Mouse (Mus musculus) G1E-ER4 (cell line): Measurements from ENCODE around the gene Fam171a2. TPM values are rescaled to one million over a fixed set of nuclear protein-coding genes. Genes with fewer than 3 reads are reported as not detected.

Experiments used
- GATA1 ChIP-seq: IDR thresholded peaks from one replicate; pipeline ENCODE4 v1.8.0; 2012; ENCODE audit warnings: low read length, inconsistent platforms
- polyA plus RNA-seq: library from polyadenylated mRNA; stranded (reverse); fragments of >175 nt; gene quantifications from 2 replicates; pipeline ENCODE4 v1.2.3, GENCODE M21; 2012

Fam171a2 gene
- polyA plus RNA-seq, 1 experiment, result 0.23 TPM

- TF ChIP-seq GATA1, result no peak
Measured at GRCm38 (mm10) chr11:102467041-102467631, 19.7 kb upstream of the Fam171a2 start.

GRCm38 (mm10) chr11:102465713-102466436 is 18.4 kb upstream of the Fam171a2 start:
- no peak for TF ChIP-seq GATA1

- TF ChIP-seq GATA1, result no peak
Measured at GRCm38 (mm10) chr11:102464901-102465300, 17.4 kb upstream of the Fam171a2 start.

- no peak for TF ChIP-seq GATA1
Measured at GRCm38 (mm10) chr11:102461764-102462163, 14.3 kb upstream of the Fam171a2 start.

- no peak for TF ChIP-seq GATA1
Measured at GRCm38 (mm10) chr11:102460541-102460940, 13.1 kb upstream of the Fam171a2 start.

DNA sequence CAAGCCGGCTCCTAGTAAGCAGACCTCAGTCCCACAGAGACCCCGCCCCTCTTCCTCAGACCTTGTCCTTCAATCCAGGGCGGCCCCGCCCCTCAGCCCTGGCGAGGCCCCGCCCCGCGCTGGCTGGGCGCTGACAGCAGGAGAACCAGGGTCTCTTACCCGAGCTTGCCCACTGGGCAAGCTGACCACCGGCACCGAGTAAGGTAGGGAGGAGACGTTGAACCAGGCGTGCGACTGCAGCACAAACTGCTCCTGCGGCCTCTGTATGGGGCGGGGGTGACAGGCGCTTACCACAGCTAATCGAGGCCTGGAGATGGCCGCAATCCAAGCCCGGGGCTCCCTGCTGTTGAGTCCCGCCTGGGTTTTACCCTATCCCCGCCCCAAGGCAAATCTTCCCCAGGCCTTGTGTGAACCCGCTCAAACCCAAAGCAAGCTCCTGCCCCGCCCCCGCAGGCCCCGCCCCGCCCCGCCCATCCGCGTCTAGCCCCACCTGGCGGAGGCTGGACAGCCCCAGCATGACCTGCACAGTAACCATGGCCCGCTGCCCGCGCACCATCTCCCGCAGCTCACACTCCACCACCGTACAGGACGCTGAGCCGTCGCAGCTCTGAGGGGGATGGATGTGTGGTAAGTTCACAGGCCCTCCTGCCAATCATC is 8.4 kb upstream of the Fam171a2 start:
- no peak for TF ChIP-seq GATA1

- TF ChIP-seq GATA1, result no peak
Measured at GRCm38 (mm10) chr11:102453131-102453530, 5.6 kb upstream of the Fam171a2 start.

DNA sequence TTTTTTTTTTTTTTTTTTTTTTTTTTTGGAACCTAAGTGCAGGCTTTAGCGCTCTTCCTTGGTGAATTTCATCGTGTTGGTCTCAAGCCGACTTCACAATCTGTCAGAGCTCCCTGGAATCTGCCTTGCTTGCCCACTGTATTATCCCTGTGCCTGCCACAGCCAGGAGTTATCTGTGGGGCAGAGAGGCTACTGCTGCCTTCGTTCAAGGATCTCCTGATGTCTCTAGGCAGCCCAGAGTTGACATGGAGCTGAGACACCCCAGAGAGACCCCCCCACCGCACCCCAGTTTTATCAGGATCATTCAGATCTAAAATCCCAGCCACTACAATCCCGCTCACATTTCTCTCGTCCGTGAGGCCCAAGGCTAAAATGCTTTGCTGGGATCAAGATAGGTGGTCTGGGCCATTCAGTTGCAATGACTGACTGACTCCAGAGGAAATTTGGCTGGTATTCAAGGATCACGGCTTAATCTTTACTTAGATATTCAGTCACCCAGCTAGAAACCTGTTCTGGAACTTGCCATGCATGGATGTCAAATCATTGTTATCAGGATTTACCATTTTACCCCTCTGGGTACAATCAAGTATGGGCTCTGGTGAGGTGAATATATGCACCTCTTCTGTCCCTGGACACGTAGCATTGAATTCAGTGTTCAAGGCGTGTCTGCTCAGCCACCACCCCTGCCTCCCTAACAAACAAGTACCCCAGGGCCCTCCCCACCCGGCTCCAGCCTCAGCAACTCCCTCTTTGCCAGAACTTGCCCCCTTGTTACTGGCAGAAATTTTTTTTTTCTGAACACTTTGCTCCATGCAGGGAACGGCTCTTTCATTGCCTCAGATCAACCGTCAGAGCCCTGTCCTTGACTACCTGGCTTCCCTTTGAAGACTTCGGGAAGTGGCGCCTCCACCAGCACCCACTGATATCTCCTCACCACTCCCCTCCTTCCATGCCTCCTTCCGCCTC is 1.8 kb upstream of the Fam171a2 start:
- TF ChIP-seq GATA1, result no peak

DNA sequence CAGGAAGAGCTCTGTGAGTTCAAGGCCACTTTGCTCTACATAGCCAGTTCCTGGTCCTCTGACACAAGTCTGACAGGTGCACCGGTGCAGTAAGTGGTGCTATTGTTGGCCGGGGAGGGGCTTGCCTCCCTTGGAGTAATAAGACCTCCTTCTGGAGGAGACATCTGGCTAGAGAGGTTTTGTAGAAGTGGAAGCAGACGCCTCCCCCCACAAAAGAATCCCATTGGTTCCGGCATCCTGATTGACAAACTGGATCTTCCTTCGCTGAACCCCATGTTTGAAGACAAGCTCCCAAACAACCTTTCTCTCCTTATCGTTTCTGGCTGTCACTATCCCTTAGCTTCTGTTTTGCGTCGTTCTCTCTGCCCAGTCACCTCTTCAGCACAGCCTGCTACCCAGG is 845 bp upstream of the Fam171a2 start:
- TF ChIP-seq GATA1, result no peak

DNA sequence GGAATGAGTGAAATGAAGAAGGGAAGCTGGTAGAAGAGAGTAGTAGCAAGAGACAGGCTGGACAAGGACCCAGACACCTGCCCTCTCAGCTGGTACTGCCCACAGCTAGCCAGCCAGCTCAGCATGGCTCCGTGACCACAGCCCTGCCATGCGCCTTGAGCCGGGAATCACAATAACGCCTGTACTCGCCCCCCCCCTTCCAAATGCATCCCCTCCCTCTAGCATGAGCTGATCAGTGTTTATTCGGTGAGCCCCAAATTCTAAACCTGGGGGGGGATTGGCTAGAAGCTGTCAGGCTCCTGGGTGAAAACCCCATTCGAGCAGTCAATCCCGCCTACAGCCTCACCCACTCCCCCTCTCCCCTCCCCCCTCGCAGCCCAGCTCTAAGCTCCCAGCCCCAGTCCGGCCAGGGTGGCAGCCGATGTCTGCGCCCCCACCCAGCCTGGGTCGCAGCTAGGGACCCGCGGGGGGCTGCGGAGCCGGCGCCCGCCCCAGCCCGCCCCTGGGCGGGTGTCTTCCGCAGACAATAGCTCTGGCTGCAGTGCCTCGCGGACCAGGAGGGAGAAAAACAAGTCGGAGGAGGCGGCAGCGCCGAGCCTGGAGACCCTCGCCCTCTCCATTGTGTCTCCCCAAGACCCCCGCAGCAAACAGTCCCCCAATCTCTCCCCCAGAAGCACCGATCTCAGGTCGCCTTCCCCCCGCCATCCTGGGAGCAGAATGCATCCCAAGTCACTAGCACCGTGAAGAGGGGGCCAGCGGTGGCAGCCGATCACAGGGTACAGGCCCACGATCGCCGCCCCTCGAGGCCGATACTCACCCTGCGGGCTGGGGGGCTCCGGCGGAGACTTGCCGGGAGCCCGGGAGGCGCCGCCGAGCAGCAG is 661 bp downstream of the Fam171a2 start:
- TF ChIP-seq GATA1, result no peak

- no peak for TF ChIP-seq GATA1
Measured at GRCm38 (mm10) chr11:102445891-102446361, 1.6 kb downstream of the Fam171a2 start.

- no peak for TF ChIP-seq GATA1
Measured at GRCm38 (mm10) chr11:102445264-102445890, 2.1 kb downstream of the Fam171a2 start.

GRCm38 (mm10) chr11:102444781-102445180 is 2.7 kb downstream of the Fam171a2 start:
- TF ChIP-seq GATA1, result no peak

DNA sequence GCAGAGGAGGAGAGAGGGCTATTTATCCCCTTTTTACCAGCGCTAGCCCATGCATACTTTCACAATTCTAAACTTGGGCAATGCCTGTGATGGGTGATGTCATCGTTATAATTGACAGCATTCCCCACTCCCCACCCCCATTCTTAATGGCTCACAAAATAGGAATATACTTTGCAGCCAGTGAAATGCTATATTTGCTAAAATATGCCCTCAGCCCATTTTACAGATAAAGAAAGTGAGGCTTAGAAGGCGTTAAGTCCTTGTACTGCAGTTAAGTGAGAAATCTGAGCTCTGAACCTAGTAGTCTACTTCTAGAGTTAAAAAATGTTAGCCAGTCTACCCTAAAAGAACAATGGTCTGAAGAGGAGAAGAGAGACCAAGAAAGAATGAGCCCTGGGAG is 3.2 kb downstream of the Fam171a2 start:
- TF ChIP-seq GATA1, result no peak

DNA sequence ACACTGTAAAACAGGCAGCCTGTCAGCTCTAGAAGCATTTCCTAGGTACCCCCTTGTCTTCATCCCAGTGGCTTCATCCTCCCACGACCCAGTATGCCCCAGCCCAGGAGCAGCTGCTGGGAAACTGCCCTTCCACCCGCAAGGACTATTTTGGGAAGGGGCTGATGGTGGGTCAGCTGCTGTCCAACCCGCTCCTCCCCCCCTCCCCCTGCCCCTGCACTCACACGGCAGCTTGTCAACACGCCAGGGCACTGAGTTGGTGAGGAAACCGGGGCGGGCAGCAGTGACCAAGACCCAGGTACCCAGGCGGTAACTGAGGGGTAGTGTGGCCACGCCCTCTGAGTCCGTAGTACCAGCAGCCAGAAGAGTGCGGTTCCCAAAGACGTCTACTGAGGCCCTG is 3.7 kb downstream of the Fam171a2 start:
- TF ChIP-seq GATA1, result no peak
